Comparison of ENCODE assay signal across 21 mouse cellular contexts in genomic region chr10:89589877-89590276, GRCm38 (mm10). TPM values are rescaled to one million over a fixed set of nuclear protein-coding genes. Genes with fewer than 3 reads are reported as not detected.
"Had no signal": no experiment of that assay in that cellular context is flagged by ENCODE, and none has a peak within 500 bp of the region (broad histone marks: within the 10 kb centered on the region; RNA-seq: fewer than 3 reads in every experiment).

No protein-coding gene starts in this region.

- H3K4me3 ChIP-seq: midbrain, embryonic 10.5 days; midbrain, embryonic 12.5 days; myocyte; neural tube, embryonic 13.5 days; stomach, embryonic 15.5 days had no signal

- H3K36me3 ChIP-seq: midbrain, embryonic 10.5 days; midbrain, embryonic 12.5 days; neural tube, embryonic 13.5 days; stomach, embryonic 15.5 days had no signal

- H3K27me3 ChIP-seq: midbrain, embryonic 12.5 days; neural tube, embryonic 13.5 days; stomach, embryonic 15.5 days had no signal

- DNase-seq: lung, adult 18-20 months; lung, embryonic 14.5 days; lung, postnatal 10 days; lung, postnatal 4 days; midbrain, embryonic 14.5 days; right cerebral cortex, postnatal 14 days; thymus, adult 2 months; thymus, postnatal 25 days; thymus, postnatal 4 days had no signal

- H3K9ac ChIP-seq: lung, embryonic 14.5 days; midbrain, embryonic 12.5 days; neural tube, embryonic 13.5 days; stomach, embryonic 15.5 days had no signal

- H3K9me3 ChIP-seq: midbrain, embryonic 12.5 days; neural tube, embryonic 13.5 days; stomach, embryonic 15.5 days had no signal

- H3K4me1 ChIP-seq: stomach, embryonic 15.5 days had no signal

- H3K4me2 ChIP-seq: lung, embryonic 14.5 days; midbrain, embryonic 12.5 days; neural tube, embryonic 13.5 days; stomach, embryonic 15.5 days had no signal

- H3K27ac ChIP-seq: midbrain, embryonic 10.5 days; midbrain, embryonic 12.5 days; neural tube, embryonic 13.5 days; stomach, embryonic 15.5 days; stomach, postnatal 0 days had no signal

RNA-seq across cellular contexts. Expression of gene Slc17a8, which starts 31.2 kb away (rescaled TPM):
- total RNA-seq: megakaryocyte, adult 5-6 weeks had no signal
- polyA plus RNA-seq: lung, embryonic 14.5 days; myocyte; neural tube, embryonic 11.5 days; spleen, adult 2 months; stomach, embryonic 15.5 days; stomach, postnatal 0 days had no signal

RNA-seq across cellular contexts. Expression of gene Nr1h4, which starts 56.5 kb away (rescaled TPM):
- total RNA-seq: megakaryocyte, adult 5-6 weeks; megakaryocyte-erythroid progenitor cell, adult 5-6 weeks; neutrophil, adult 5-6 weeks had no signal
- polyA plus RNA-seq: midbrain, embryonic 12.5 days; midbrain, embryonic 14.5 days; midbrain, embryonic 16.5 days; myocyte; neural tube, embryonic 11.5 days; neural tube, embryonic 13.5 days had no signal
